Mouse (Mus musculus) naive thymus-derived CD4-positive, alpha-beta T cell, adult 2 months (primary cell): ENCODE measurements around the gene B3gnt7.

ENCODE experiments used
- DNase-seq: peaks from one replicate; pipeline ENCODE4 v3.0.0-alpha.2; 2011; ENCODE audit warnings: low read depth

B3gnt7 gene

GRCm38 (mm10) chr1:86302532-86302931 is at the start of gene B3gnt7:
B3gnt7 (plus strand) TSS chr1:86302832.
- no peak for DNase-seq

GRCm38 (mm10) chr1:86253410-86253809 is 49.2 kb upstream of the B3gnt7 start:
- no peak for DNase-seq

- DNase-seq = no peak
Measured at GRCm38 (mm10) chr1:86256311-86256710, 46.3 kb upstream of the B3gnt7 start.

GRCm38 (mm10) chr1:86257228-86257627 is 45.4 kb upstream of the B3gnt7 start:
- DNase-seq = no peak

- DNase-seq = no peak
Measured at GRCm38 (mm10) chr1:86258171-86258824, 44.3 kb upstream of the B3gnt7 start.

- no peak for DNase-seq
Measured at GRCm38 (mm10) chr1:86263564-86264339, 38.9 kb upstream of the B3gnt7 start.

GRCm38 (mm10) chr1:86265060-86265459 is 37.6 kb upstream of the B3gnt7 start:
- DNase-seq = peak; percentile 19

- DNase-seq = no peak
Measured at GRCm38 (mm10) chr1:86268492-86269189, 34.0 kb upstream of the B3gnt7 start.

GRCm38 (mm10) chr1:86269190-86269508 is 33.5 kb upstream of the B3gnt7 start:
- DNase-seq = no peak

GRCm38 (mm10) chr1:86271707-86272106 is 30.9 kb upstream of the B3gnt7 start:
- no peak for DNase-seq

- no peak for DNase-seq
Measured at GRCm38 (mm10) chr1:86277055-86277454, 25.6 kb upstream of the B3gnt7 start.

- no peak for DNase-seq
Measured at GRCm38 (mm10) chr1:86281781-86282536, 20.7 kb upstream of the B3gnt7 start.

- DNase-seq = no peak
Measured at GRCm38 (mm10) chr1:86284101-86284500, 18.5 kb upstream of the B3gnt7 start.

- DNase-seq = no peak
Measured at GRCm38 (mm10) chr1:86285295-86285694, 17.3 kb upstream of the B3gnt7 start.

- no peak for DNase-seq
Measured at GRCm38 (mm10) chr1:86287473-86287872, 15.2 kb upstream of the B3gnt7 start.

GRCm38 (mm10) chr1:86290452-86290851 is 12.2 kb upstream of the B3gnt7 start:
- no peak for DNase-seq

- DNase-seq = no peak
Measured at GRCm38 (mm10) chr1:86293091-86293490, 9.5 kb upstream of the B3gnt7 start.

- no peak for DNase-seq
Measured at GRCm38 (mm10) chr1:86293868-86294267, 8.8 kb upstream of the B3gnt7 start.

- no peak for DNase-seq
Measured at GRCm38 (mm10) chr1:86294472-86294871, 8.2 kb upstream of the B3gnt7 start.

- no peak for DNase-seq
Measured at GRCm38 (mm10) chr1:86300093-86300492, 2.5 kb upstream of the B3gnt7 start.

- DNase-seq = no peak
Measured at GRCm38 (mm10) chr1:86300731-86301130, 1.9 kb upstream of the B3gnt7 start.
